Mouse (Mus musculus) brain, embryonic 14.5 days (tissue): ENCODE measurements around the gene H2-DMa.

ENCODE experiments used
- CTCF ChIP-seq: fragments of 200-500 bp; IDR thresholded peaks from 2 replicates; pipeline ENCODE4 v1.5.1; 2012; ENCODE audit warnings: inconsistent platforms, mild to moderate bottlenecking, moderate library complexity, borderline replicate concordance; ENCODE audit not compliant: insufficient read depth, insufficient read length; ENCODE audit errors: extremely low read depth
- POLR2A ChIP-seq: fragments of 200-500 bp; IDR thresholded peaks from 2 replicates; pipeline ENCODE4 v1.6.1; 2012; ENCODE audit warnings: mild to moderate bottlenecking, inconsistent platforms, borderline replicate concordance; ENCODE audit not compliant: poor library complexity, insufficient read depth, insufficient read length, severe bottlenecking; ENCODE audit errors: extremely low read depth

- TF ChIP-seq POLR2A (no peak), CTCF (no peak)
These were observed 36.2 kb downstream of the H2-DMa start for GRCm38 (mm10) chr17:34155534-34155933.
